In genomic region chr5:30281291-30281732, GRCm38 (mm10) we compare ENCODE assay signal across 8 mouse cellular contexts. TPM values are rescaled to one million over a fixed set of nuclear protein-coding genes. Genes with fewer than 3 reads are reported as not detected.
DNase-seq lines count a peak whose midpoint lies in the region; ATAC-seq lines count a peak whose summit lies in the region.

Gene Drc1 (plus strand): TSS chr5:30281388.

- peak within 1 kb of the TSS; percentile 53 for H3K4me3 ChIP-seq in forebrain, embryonic 16.5 days (replicated peaks; ENCODE audit: low read length)
- peak within 1 kb of the TSS; percentile 48 for H3K4me3 ChIP-seq in hindbrain, embryonic 14.5 days (replicated peaks; ENCODE audit: low read length)
- H3K4me3 ChIP-seq in midbrain, embryonic 14.5 days (replicated peaks; ENCODE audit: low read depth, low read length) = peak within 1 kb of the TSS; percentile 50

- peaks cover 3% of the 10 kb centered on the region for H3K4me1 ChIP-seq in forebrain, embryonic 16.5 days (replicated peaks; ENCODE audit: control insufficient read depth, insufficient read depth, low read length)
- 0 out of 2 replicates have a peak, but pooled peaks cover 4% of the 10 kb centered on the region for H3K4me1 ChIP-seq in hindbrain, embryonic 14.5 days (replicated peaks; ENCODE audit: control insufficient read depth, insufficient read depth, low read length)
- no peaks in the 10 kb centered on the region for H3K4me1 ChIP-seq in midbrain, embryonic 14.5 days (ENCODE audit: control insufficient read depth, insufficient read depth, low read length)

- no peak within 1 kb of the TSS for H3K27ac ChIP-seq in forebrain, embryonic 16.5 days (ENCODE audit: low read length)
- no peak within 1 kb of the TSS for H3K27ac ChIP-seq in hindbrain, embryonic 14.5 days
- no peak within 1 kb of the TSS for H3K27ac ChIP-seq in midbrain, embryonic 14.5 days (replicated peaks; ENCODE audit: low read depth, low read length)

- peak within 1 kb of the TSS; percentile 68 for H3K9ac ChIP-seq in forebrain, embryonic 16.5 days (replicated peaks; ENCODE audit: low read depth, low read length)
- peak within 1 kb of the TSS; percentile 67 for H3K9ac ChIP-seq in hindbrain, embryonic 14.5 days
- peak within 1 kb of the TSS; percentile 50 for H3K9ac ChIP-seq in midbrain, embryonic 14.5 days (replicated peaks; ENCODE audit: low read length)

- no peaks in the 10 kb centered on the region for H3K27me3 ChIP-seq in forebrain, embryonic 16.5 days (replicated peaks; ENCODE audit: control insufficient read depth, insufficient read depth, low read length)
- H3K27me3 ChIP-seq in hindbrain, embryonic 14.5 days (ENCODE audit: control insufficient read depth, insufficient read depth, low read length) = no peaks in the 10 kb centered on the region
- H3K27me3 ChIP-seq in midbrain, embryonic 14.5 days (ENCODE audit: control insufficient read depth, insufficient read depth, low read length) = no peaks in the 10 kb centered on the region

- 1% methylated on average over 26 of the region's 26 CpGs for WGBS in forebrain, embryonic 16.5 days
- WGBS in hindbrain, embryonic 14.5 days = under 1% methylated on average over 26 of the region's 26 CpGs
- 2% methylated on average over 26 of the region's 26 CpGs for WGBS in midbrain, embryonic 14.5 days

- no peaks in the 10 kb centered on the region for H3K9me3 ChIP-seq in forebrain, embryonic 16.5 days (ENCODE audit: control insufficient read depth, low read length)
- no peaks in the 10 kb centered on the region for H3K9me3 ChIP-seq in hindbrain, embryonic 14.5 days (ENCODE audit: control insufficient read depth, low read length)
- peaks cover 10% of the 10 kb centered on the region; the same call in 1 of the 2 replicates for H3K9me3 ChIP-seq in midbrain, embryonic 14.5 days (ENCODE audit: control insufficient read depth, low read length)

- ATAC-seq in forebrain, embryonic 16.5 days = peak; percentile 96
- ATAC-seq in hindbrain, embryonic 14.5 days (ENCODE audit: low FRiP score) = peak; percentile 93
- ATAC-seq in midbrain, embryonic 14.5 days (ENCODE audit: low FRiP score, low TSS enrichment) = peak; percentile 84; the same call in 1 of the 2 replicates

- intact Hi-C loops in left cerebral cortex, postnatal 36 days (cut with DNase I) = no loop called here

- H3K36me3 ChIP-seq in forebrain, embryonic 16.5 days (ENCODE audit: control insufficient read depth, insufficient read depth) = no peaks in the 10 kb centered on the region
- no peaks in the 10 kb centered on the region for H3K36me3 ChIP-seq in hindbrain, embryonic 14.5 days (replicated peaks; ENCODE audit: control insufficient read depth, insufficient read depth)
- H3K36me3 ChIP-seq in midbrain, embryonic 14.5 days (ENCODE audit: control insufficient read depth, insufficient read depth, low read length) = no peaks in the 10 kb centered on the region

- peak; percentile 26 to 58 for DNase-seq in adrenal gland, adult (ENCODE audit: inconsistent age in 2 of 2, low spot score in 1 of 2)
- no peak for DNase-seq in adrenal gland, adult 8-10 months
- peak; percentile 61 to 69 for DNase-seq in cerebellum, adult 18-20 months
- peak; percentile 68 for DNase-seq in hindbrain, embryonic 14.5 days (ENCODE audit: low spot score)
- peak; percentile 77 to 80 for DNase-seq in left cerebral cortex, postnatal 36 days (ENCODE audit: low spot score in 2 of 2)
- peak; percentile 85 for DNase-seq in midbrain, embryonic 14.5 days
- peak; percentile 41 for DNase-seq in thymus, postnatal 14 days

- peak within 1 kb of the TSS; percentile 72 for H3K4me2 ChIP-seq in forebrain, embryonic 16.5 days (ENCODE audit: low read length)
- peak within 1 kb of the TSS; percentile 74 for H3K4me2 ChIP-seq in hindbrain, embryonic 14.5 days (replicated peaks)
- peak within 1 kb of the TSS; percentile 67 for H3K4me2 ChIP-seq in midbrain, embryonic 14.5 days (ENCODE audit: low read length)

RNA-seq across cellular contexts. Expression of gene Drc1, which starts in this region (rescaled TPM):
- total RNA-seq in adrenal gland, adult 8-10 months (2022) = 1 to 10 TPM in 3 of 4 experiments, under 1 TPM in 1; 0.59 to 2.1 (median 1.1) TPM
- polyA plus RNA-seq in forebrain, embryonic 16.5 days (2015; fragmentation: Nextera tagmentation; extraction: Ambion mirVana) = 5.5 and 8.9 TPM in 2 replicates
- polyA plus RNA-seq in hindbrain, embryonic 14.5 days (2014; fragmentation: Nextera tagmentation; extraction: Ambion mirVana) = 5.5 and 6.0 TPM in 2 replicates
- total RNA-seq in left cerebral cortex, postnatal 36 days (2021) = 10 to 100 TPM; 14.3 to 19.7 TPM
- 3.4 and 4.3 TPM in 2 replicates for polyA plus RNA-seq in midbrain, embryonic 14.5 days (2014; fragmentation: Nextera tagmentation; extraction: Ambion mirVana)

Comparison
In these comparisons a context has a peak if more than half of its experiments do, and no peak if none do; other contexts are left out.
1. RNA of gene Drc1 (total RNA-seq): 14.3 to 19.7 TPM in left cerebral cortex, postnatal 36 days; 0.59 to 2.1 TPM in adrenal gland, adult 8-10 months; every median in the first group is over 4 times any median in the second.
2. Peak in every context shown above with its lines, with median percentiles within 50 percentile points of each other: ATAC-seq, H3K4me2 ChIP-seq, H3K4me3 ChIP-seq and H3K9ac ChIP-seq.